Mouse (Mus musculus): ENCODE results near the gene Gm9747. TPM values are rescaled to one million over a fixed set of nuclear protein-coding genes. Genes with fewer than 3 reads are reported as not detected.

The Gm9747 gene
- total and polyA plus RNA-seq, 2 experiments from 2014 or later = 17.5 TPM; not detected in 1

DNA sequence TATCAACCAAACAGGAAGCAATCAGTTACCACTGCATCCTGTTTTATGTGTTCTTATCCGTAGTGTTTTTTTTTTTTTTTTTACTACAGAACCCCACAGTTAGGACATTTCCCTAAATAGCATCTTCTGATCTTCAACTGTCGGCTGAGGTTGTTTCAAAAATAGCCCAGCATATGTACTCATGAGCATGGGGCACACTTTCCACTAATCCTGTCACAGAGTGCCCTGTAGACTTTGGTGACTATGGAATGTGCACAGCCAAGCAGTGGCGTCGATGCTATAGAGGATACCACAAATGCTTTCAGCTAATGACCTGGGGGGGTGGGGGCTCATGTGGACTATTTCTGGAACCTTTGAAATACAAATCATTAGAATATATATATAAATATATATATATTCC lies 34.6 kb downstream of the Gm9747 start:
- Histone ChIP-seq H3K4me3 (ENCODE audit: low read length) (no peak overlapping the region), H3K27ac (no peak overlapping the region), H3K36me3 (ENCODE audit: insufficient read depth, low read length) (no peaks in the 10 kb centered on the region), H3K4me1 (ENCODE audit: insufficient read depth, low read length) (no peaks in the 10 kb centered on the region), H3K27me3 (ENCODE audit: insufficient read depth, low read length) (no peaks in the 10 kb centered on the region), H3K9me3 (ENCODE audit: low read length) (no peaks in the 10 kb centered on the region), H3K9ac (replicated peaks; ENCODE audit: low read length) (no peak overlapping the region), H3K4me2 (ENCODE audit: low read depth, low read length) (no peak overlapping the region)
- no peak for DNase-seq (ENCODE audit: low spot score)
- WGBS = 85% methylated on average over 4 of the region's 4 CpGs
- TF ChIP-seq CTCF (IDR thresholded peaks at IDR 0.05; ENCODE audit: low read depth) = no peak
- ATAC-seq = no peak

DNA sequence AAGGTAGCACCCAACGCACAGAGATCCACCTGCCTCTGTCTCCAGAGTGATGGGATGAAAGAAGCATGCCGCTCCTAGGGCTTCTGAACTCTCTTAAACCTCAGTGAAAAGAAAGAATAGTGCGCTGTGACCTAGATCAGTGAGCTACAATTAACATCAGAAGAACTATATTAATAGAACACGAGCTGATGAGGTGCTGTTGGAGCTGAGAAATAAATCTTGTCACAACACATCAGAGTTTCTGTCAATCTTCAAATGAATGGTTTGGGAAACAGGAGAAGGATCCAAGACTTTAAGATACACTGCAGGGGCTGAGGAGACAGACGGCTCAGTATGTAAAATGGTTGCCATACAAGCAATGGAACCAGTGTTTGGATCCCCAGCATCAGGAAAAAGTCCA lies 39.3 kb downstream of the Gm9747 start:
- Histone ChIP-seq H3K4me1 (ENCODE audit: insufficient read depth, low read length) (no peaks in the 10 kb centered on the region), H3K36me3 (ENCODE audit: insufficient read depth, low read length) (peaks cover 3% of the 10 kb centered on the region; the same call in 1 of the 2 replicates), H3K4me2 (ENCODE audit: low read depth, low read length) (no peak overlapping the region), H3K27ac (no peak overlapping the region), H3K27me3 (ENCODE audit: insufficient read depth, low read length) (no peaks in the 10 kb centered on the region), H3K4me3 (ENCODE audit: low read length) (no peak overlapping the region), H3K9me3 (ENCODE audit: low read length) (no peaks in the 10 kb centered on the region), H3K9ac (replicated peaks; ENCODE audit: low read length) (no peak overlapping the region)
- ATAC-seq (no peak; the same call in 1 of the 2 replicates), DNase-seq (ENCODE audit: low spot score) (no peak)
- WGBS = 77% methylated on average over 5 of the region's 5 CpGs
- TF ChIP-seq CTCF (IDR thresholded peaks at IDR 0.05; ENCODE audit: low read depth) = no peak

DNA sequence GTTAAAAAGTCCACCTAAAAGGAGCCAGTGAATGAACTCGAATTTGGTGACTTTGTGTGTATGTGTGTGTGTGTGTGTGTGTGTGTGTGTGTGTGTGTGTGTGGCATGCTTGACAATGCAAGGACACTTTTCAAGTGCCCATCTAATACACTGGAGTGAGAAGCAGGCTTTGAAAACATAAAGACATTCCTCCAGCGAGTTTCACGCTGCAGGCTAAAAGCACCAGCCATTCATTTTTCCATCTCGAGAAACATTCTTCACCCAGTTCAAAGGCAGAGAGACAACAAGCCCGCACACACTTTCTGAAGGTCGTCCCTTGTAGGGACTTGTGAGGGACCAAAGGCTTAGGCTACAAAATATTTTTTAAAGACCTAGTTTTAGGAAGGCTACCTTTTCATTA lies 40.6 kb downstream of the Gm9747 start:
- H3K4me1 ChIP-seq (ENCODE audit: insufficient read depth, low read length) = no peaks in the 10 kb centered on the region
- no peaks in the 10 kb centered on the region for H3K9me3 ChIP-seq (ENCODE audit: low read length)
- DNase-seq (ENCODE audit: low spot score) (no peak), ATAC-seq (no peak)
- TF ChIP-seq CTCF (IDR thresholded peaks at IDR 0.05; ENCODE audit: low read depth) = no peak
- H3K4me3 ChIP-seq (ENCODE audit: low read length) = no peak overlapping the region
- peaks cover 11% of the 10 kb centered on the region; the same call in 1 of the 2 replicates for H3K36me3 ChIP-seq (ENCODE audit: insufficient read depth, low read length)
- no peaks in the 10 kb centered on the region for H3K27me3 ChIP-seq (ENCODE audit: insufficient read depth, low read length)
- WGBS = 21% methylated on average over 6 of the region's 6 CpGs
- H3K9ac ChIP-seq (replicated peaks; ENCODE audit: low read length) = no peak overlapping the region
- H3K27ac ChIP-seq = no peak overlapping the region
- no peak overlapping the region for H3K4me2 ChIP-seq (ENCODE audit: low read depth, low read length)

DNA sequence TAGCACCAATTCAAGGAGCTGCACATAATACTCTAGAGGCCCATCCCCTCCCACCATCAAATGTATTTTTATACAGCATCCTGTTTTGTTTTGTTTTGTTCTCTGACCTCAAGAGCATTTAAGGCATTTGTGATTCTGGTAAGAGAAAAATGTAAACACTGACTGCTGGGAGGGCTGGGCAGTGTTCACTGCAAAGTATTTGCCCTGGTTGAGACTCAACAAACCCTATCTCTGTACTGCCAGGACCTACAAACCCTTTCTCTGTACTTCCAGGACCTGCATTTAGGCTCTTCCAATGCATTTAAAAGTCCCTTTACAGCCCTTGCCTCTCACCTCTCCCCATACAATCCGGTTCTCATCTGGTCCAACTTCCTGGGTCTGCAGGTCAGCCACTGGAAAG lies 41.4 kb downstream of the Gm9747 start:
- Histone ChIP-seq H3K36me3 (ENCODE audit: insufficient read depth, low read length) (peaks cover 11% of the 10 kb centered on the region; the same call in 1 of the 2 replicates), H3K9me3 (ENCODE audit: low read length) (no peaks in the 10 kb centered on the region), H3K4me1 (ENCODE audit: insufficient read depth, low read length) (no peaks in the 10 kb centered on the region), H3K9ac (replicated peaks; ENCODE audit: low read length) (no peak overlapping the region), H3K4me3 (ENCODE audit: low read length) (no peak overlapping the region), H3K27me3 (ENCODE audit: insufficient read depth, low read length) (no peaks in the 10 kb centered on the region), H3K4me2 (ENCODE audit: low read depth, low read length) (no peak overlapping the region), H3K27ac (no peak overlapping the region)
- WGBS = 53% methylated on average over 1 of the region's 1 CpGs
- no peak for ATAC-seq
- no peak for DNase-seq (ENCODE audit: low spot score)
- TF ChIP-seq CTCF (IDR thresholded peaks at IDR 0.05; ENCODE audit: low read depth) = no peak

DNA sequence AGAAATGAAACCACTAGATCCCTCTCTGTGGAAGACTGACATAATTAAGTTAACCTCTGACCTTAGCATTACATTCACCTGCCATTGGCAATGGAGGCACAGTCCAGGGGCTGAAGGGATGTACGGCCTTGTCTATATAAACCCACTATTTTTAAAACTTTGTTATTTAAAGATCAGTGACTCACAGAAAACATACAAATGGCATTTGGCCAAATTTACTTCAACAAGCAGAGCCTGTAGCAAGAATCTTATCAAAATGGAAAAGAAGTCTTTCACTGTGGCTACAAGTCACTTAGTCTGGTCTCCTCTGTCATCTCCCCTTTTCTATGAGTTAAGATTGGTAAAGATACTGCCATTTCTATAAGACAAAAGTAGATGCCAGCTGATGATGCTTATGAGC lies 46.9 kb downstream of the Gm9747 start:
- no peak for ATAC-seq
- no peaks in the 10 kb centered on the region for H3K9me3 ChIP-seq (ENCODE audit: low read length)
- no peak overlapping the region for H3K27ac ChIP-seq
- no peak overlapping the region for H3K9ac ChIP-seq (replicated peaks; ENCODE audit: low read length)
- no peak for TF ChIP-seq CTCF (IDR thresholded peaks at IDR 0.05; ENCODE audit: low read depth)
- no peak for DNase-seq (ENCODE audit: low spot score)
- H3K4me1 ChIP-seq (ENCODE audit: insufficient read depth, low read length) = peaks cover 8% of the 10 kb centered on the region; the same call in 1 of the 2 replicates
- H3K27me3 ChIP-seq (ENCODE audit: insufficient read depth, low read length) = no peaks in the 10 kb centered on the region
- WGBS = 84% methylated on average over 1 of the region's 1 CpGs
- no peak overlapping the region for H3K4me3 ChIP-seq (ENCODE audit: low read length)
- H3K4me2 ChIP-seq (ENCODE audit: low read depth, low read length) = no peak overlapping the region
- peaks cover 11% of the 10 kb centered on the region; the same call in 1 of the 2 replicates for H3K36me3 ChIP-seq (ENCODE audit: insufficient read depth, low read length)

DNA sequence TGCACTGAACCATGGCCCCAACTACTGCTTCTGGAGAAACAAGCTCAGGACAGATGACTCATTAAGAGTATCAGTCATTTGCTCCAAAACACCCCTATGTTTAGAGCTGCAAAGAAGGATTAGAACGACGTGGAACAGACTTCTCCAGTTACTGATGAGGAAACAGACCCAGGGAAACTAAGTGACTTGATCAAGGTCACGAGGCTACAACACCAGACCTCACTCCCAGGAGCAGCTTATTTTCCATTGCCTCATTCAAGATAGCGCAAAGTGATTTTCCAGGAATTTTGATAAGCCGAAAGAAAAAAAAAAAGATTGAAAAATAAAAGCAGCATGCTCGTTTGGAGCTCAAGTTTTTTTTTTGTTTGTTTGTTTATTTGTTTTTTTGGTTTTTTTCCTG lies 48.9 kb downstream of the Gm9747 start:
- H3K36me3 ChIP-seq (ENCODE audit: insufficient read depth, low read length) = peaks cover 9% of the 10 kb centered on the region; the same call in 1 of the 2 replicates
- WGBS = 84% methylated on average over 6 of the region's 6 CpGs
- no peak overlapping the region for H3K27ac ChIP-seq
- H3K9me3 ChIP-seq (ENCODE audit: low read length) = no peaks in the 10 kb centered on the region
- no peak for TF ChIP-seq CTCF (IDR thresholded peaks at IDR 0.05; ENCODE audit: low read depth)
- no peaks in the 10 kb centered on the region for H3K27me3 ChIP-seq (ENCODE audit: insufficient read depth, low read length)
- DNase-seq (ENCODE audit: low spot score) (no peak), ATAC-seq (no peak)
- peaks cover 8% of the 10 kb centered on the region; the same call in 1 of the 2 replicates for H3K4me1 ChIP-seq (ENCODE audit: insufficient read depth, low read length)
- peak overlapping the region; percentile 77; the same call in 1 of the 2 replicates for H3K4me2 ChIP-seq (ENCODE audit: low read depth, low read length)
- no peak overlapping the region for H3K9ac ChIP-seq (replicated peaks; ENCODE audit: low read length)
- H3K4me3 ChIP-seq (ENCODE audit: low read length) = no peak overlapping the region

DNA sequence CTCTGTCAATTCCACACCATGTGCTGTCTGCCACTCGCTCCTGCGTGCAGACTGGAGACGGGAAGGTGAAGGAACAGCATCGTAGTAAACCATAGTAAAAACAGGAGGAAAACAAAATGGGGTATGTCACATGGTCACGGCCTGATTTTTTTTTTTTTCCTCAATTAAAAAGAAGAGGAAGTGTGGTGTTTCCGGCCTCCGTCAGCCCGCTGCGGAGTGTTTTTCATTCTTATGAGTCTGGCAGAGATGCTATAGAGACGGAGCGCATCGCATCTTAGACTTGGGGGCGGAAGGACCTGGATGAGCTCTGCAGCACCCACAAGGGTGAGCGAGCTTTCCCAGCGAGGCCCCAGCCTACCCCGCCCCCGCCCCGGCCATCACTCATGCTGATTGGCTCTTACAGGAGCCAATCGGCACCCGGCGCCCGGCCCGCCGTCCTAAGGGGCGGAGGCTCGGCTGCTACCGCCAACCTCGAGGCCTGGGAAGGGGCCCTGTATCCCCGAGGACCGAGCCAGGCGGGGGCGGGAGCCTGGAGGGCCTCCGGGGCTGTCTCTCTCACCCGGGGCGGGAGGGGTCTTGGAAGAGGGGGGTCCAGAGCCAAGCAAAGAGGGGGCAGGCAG lies 50.2 kb downstream of the Gm9747 start:
- Histone ChIP-seq H3K9me3 (ENCODE audit: low read length) (no peaks in the 10 kb centered on the region), H3K27ac (peak overlapping the region; percentile 92), H3K36me3 (ENCODE audit: insufficient read depth, low read length) (no peaks in the 10 kb centered on the region; the same call in 1 of the 2 replicates), H3K4me2 (ENCODE audit: low read depth, low read length) (peak overlapping the region; percentile 77), H3K4me1 (ENCODE audit: insufficient read depth, low read length) (peaks cover 19% of the 10 kb centered on the region), H3K9ac (replicated peaks; ENCODE audit: low read length) (peak overlapping the region; percentile 53), H3K27me3 (ENCODE audit: insufficient read depth, low read length) (no peaks in the 10 kb centered on the region), H3K4me3 (ENCODE audit: low read length) (peak overlapping the region; percentile 84)
- TF ChIP-seq CTCF (IDR thresholded peaks at IDR 0.05; ENCODE audit: low read depth) = no peak
- DNase-seq (ENCODE audit: low spot score) = peak; percentile 96
- under 1% methylated on average over 33 of the region's 35 CpGs for WGBS
- ATAC-seq = peak; percentile 99
